Mouse (Mus musculus) spleen, adult 2 months (tissue): ENCODE results near the gene Msi1.

Source experiments
- CTCF ChIP-seq: fragments of 200-500 bp; IDR thresholded peaks from 2 replicates; pipeline ENCODE4 v1.5.1; 2011; ENCODE audit warnings: mild to moderate bottlenecking, inconsistent platforms; ENCODE audit not compliant: insufficient read depth, insufficient read length, insufficient replicate concordance; ENCODE audit errors: extremely low read depth
- POLR2A ChIP-seq: fragments of 200-500 bp; IDR thresholded peaks from 2 replicates; pipeline ENCODE4 v1.6.1; 2011; ENCODE audit warnings: low read depth, low read length, inconsistent platforms

DNA sequence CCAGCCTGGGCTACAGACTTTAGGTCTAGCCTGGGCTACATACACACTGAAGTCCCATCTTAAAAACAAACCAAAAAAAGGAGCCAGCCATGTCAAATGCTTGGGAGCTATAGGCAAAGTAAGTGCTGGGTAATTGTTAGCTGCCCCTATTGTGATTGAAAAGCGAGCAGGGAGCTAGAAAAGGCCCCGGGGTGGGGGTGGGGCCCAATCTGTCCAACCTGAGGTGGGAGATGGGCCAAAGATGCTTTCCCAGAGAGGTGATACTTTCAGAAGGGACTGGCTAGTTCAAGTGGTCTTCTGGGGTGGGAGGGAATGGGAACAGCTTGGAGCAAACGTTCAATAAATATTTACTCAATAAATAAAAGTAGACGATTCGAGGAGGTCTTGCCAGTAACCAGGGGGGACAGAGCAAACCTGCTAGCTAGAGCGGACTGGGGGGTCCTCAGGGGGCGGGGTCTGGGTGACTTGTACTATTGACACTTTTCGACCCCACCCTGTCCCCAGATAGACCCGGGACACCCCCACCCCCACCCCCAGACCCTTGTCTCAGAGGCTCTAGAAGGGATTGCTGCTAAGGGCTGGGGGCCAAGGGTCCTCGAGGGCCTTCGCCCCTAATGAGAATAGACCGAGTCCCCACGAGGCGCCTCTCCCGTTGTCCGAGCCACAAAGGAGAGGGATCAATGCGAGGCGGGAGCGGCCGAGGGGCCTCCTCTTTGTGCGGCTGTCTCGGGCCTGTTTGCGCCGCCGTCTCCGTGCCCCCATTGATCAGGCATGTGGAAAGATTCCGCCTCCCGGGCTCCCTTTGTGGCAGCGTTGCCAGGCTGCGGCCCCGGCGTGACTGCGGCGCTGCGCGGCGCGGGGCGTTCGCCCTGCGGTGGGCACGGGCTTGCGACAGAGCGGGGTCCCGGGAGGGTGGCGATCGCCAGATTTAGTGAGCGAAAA lies 31.3 kb upstream of the Msi1 start:
- no peak for TF ChIP-seq CTCF
- TF ChIP-seq POLR2A = no peak
